Mouse (Mus musculus): ENCODE data around the gene Dtx2. TPM values are rescaled to one million over a fixed set of nuclear protein-coding genes. Genes with fewer than 3 reads are reported as not detected.
A peak's percentile ranks its signal among the peaks of the same experiment; 100 is the strongest.

Gene Dtx2
- polyA plus RNA-seq, 1 experiment from 2014 or later: 35.4 TPM

DNA sequence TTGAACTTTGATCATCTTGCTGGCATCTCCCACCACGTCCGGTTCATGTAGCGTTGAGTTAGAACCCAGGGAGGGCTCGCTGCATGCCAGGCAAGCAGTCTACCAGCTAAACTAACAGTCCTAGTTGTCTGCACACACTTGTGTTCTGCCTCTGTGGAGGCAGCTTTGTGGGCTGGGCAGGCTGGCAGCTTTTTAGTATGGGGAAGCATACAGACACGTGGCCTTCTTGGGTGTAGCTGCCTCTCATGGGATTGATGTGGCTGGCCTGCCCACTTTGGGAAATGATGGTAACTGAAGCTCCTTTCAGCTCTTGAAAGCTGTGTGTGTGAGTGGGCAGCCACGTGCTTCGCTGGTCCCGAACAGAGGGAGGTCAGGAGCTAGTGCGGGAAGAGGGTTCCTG lies 32.3 kb downstream of the Dtx2 start:
- DNase-seq (ENCODE audit: low spot score) (no peak), ATAC-seq (replicated peaks; ENCODE audit: low FRiP score) (no peak)
- Histone ChIP-seq H3K9ac (ENCODE audit: low read length) (no peak overlapping the region), H3K4me3 (ENCODE audit: low read depth, low read length) (no peak overlapping the region), H3K4me1 (replicated peaks; ENCODE audit: control insufficient read depth, insufficient read depth, low read length) (no peaks in the 10 kb centered on the region), H3K4me2 (ENCODE audit: low read depth, low read length, severe bottlenecking) (no peak overlapping the region), H3K36me3 (ENCODE audit: control insufficient read depth, insufficient read depth, low read length) (no peaks in the 10 kb centered on the region; the same call in 1 of the 2 replicates), H3K9me3 (ENCODE audit: control insufficient read depth, low read length) (no peaks in the 10 kb centered on the region), H3K27ac (ENCODE audit: low read depth, low read length) (no peak overlapping the region), H3K27me3 (ENCODE audit: control insufficient read depth, insufficient read depth, low read length) (no peaks in the 10 kb centered on the region)
- WGBS: 83% methylated on average over 9 of the region's 9 CpGs

DNA sequence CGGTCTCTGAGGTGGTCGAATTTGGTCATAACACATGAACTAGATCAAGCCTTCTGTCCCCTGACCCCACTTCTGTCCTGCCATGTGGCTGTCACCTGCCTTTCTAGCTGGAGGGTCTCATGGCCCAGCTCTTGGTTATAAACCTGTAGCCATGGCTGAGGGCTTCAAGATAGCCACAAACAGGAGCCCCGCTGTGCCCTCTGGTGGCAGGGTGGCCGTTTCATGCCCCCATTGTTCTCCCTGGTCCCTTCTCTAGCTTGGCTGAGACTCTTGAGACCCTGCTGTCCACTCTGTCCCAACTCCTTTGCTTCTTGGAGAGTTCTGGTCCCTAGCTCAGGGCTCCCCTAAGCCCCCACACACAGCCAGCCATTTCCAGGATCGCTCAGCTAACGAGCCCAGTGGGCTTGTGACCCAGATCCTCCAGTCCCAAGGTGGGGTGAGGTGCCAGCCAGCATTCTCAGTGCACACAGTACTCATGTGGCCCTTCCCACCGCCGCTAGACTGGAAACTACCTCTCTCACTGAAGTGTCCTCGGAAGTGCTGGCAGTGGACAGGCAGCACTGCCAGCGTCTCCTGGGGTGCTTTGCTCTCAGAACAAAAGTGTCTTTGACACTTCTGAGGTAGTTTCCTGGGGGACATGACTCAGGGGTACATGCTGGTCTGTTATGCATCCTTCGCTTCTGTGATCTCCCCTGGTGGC lies 33.2 kb downstream of the Dtx2 start:
- no peaks in the 10 kb centered on the region for H3K27me3 ChIP-seq (ENCODE audit: control insufficient read depth, insufficient read depth, low read length)
- H3K4me2 ChIP-seq (ENCODE audit: low read depth, low read length, severe bottlenecking): no peak overlapping the region
- H3K36me3 ChIP-seq (ENCODE audit: control insufficient read depth, insufficient read depth, low read length): no peaks in the 10 kb centered on the region; the same call in 1 of the 2 replicates
- no peak overlapping the region for H3K4me3 ChIP-seq (ENCODE audit: low read depth, low read length)
- H3K4me1 ChIP-seq (replicated peaks; ENCODE audit: control insufficient read depth, insufficient read depth, low read length): no peaks in the 10 kb centered on the region
- 86% methylated on average over 11 of the region's 11 CpGs for WGBS
- ATAC-seq (replicated peaks; ENCODE audit: low FRiP score) (no peak), DNase-seq (ENCODE audit: low spot score) (no peak)
- no peaks in the 10 kb centered on the region for H3K9me3 ChIP-seq (ENCODE audit: control insufficient read depth, low read length)
- no peak overlapping the region for H3K27ac ChIP-seq (ENCODE audit: low read depth, low read length)
- H3K9ac ChIP-seq (ENCODE audit: low read length): no peak overlapping the region

DNA sequence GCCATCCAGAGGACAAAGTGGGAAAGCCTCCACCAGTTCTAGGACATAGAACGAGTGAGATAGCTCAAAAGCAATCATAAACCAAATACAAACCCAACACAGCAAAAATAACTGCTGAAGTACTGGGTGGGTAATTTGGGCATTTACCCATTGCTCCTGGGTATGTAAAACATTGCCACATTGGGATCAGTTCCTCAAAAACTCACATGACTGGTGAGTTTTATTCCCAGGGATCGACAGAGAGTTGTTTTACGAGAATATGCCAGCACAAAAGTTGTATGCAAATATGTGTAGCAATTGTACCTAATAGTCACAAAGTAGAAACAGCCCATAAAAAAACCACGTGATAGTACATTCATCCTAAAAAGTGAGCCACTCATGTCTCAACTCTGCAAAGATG lies 40.3 kb downstream of the Dtx2 start:
- Histone ChIP-seq H3K4me3 (ENCODE audit: low read depth, low read length) (no peak overlapping the region), H3K27ac (ENCODE audit: low read depth, low read length) (no peak overlapping the region), H3K36me3 (ENCODE audit: control insufficient read depth, insufficient read depth, low read length) (no peaks in the 10 kb centered on the region; the same call in 1 of the 2 replicates), H3K27me3 (ENCODE audit: control insufficient read depth, insufficient read depth, low read length) (no peaks in the 10 kb centered on the region), H3K9me3 (ENCODE audit: control insufficient read depth, low read length) (no peaks in the 10 kb centered on the region), H3K4me1 (replicated peaks; ENCODE audit: control insufficient read depth, insufficient read depth, low read length) (no peaks in the 10 kb centered on the region), H3K9ac (ENCODE audit: low read length) (no peak overlapping the region), H3K4me2 (ENCODE audit: low read depth, low read length, severe bottlenecking) (no peak overlapping the region)
- DNase-seq (ENCODE audit: low spot score): no peak
- ATAC-seq (replicated peaks; ENCODE audit: low FRiP score): no peak
- WGBS: 87% methylated on average over 4 of the region's 4 CpGs

DNA sequence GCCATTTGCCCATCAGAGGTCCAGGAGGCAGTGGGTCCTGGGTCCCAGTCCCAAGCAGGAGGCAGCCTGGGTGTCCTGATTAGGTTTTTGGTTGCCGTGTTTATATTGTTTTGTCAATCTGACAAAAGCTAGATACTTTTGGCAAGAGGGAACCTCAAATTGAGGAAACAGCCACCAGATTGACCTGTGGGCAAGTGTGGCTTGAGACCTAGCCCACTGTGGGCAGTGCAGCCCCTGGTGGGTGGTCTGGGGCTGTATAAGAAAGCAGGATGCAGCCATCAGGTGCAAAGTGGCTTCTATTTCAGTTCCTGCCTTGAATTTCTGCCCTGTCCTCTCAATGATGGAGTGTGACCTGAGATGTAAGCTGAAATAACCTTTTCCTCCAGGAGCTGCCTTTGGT lies 40.7 kb downstream of the Dtx2 start:
- Histone ChIP-seq H3K9ac (ENCODE audit: low read length) (no peak overlapping the region), H3K4me2 (ENCODE audit: low read depth, low read length, severe bottlenecking) (no peak overlapping the region), H3K4me3 (ENCODE audit: low read depth, low read length) (no peak overlapping the region), H3K27ac (ENCODE audit: low read depth, low read length) (no peak overlapping the region), H3K36me3 (ENCODE audit: control insufficient read depth, insufficient read depth, low read length) (no peaks in the 10 kb centered on the region; the same call in 1 of the 2 replicates), H3K4me1 (replicated peaks; ENCODE audit: control insufficient read depth, insufficient read depth, low read length) (no peaks in the 10 kb centered on the region), H3K9me3 (ENCODE audit: control insufficient read depth, low read length) (no peaks in the 10 kb centered on the region), H3K27me3 (ENCODE audit: control insufficient read depth, insufficient read depth, low read length) (no peaks in the 10 kb centered on the region)
- WGBS: 89% methylated on average over 1 of the region's 1 CpGs
- ATAC-seq (replicated peaks; ENCODE audit: low FRiP score): no peak
- no peak for DNase-seq (ENCODE audit: low spot score)

DNA sequence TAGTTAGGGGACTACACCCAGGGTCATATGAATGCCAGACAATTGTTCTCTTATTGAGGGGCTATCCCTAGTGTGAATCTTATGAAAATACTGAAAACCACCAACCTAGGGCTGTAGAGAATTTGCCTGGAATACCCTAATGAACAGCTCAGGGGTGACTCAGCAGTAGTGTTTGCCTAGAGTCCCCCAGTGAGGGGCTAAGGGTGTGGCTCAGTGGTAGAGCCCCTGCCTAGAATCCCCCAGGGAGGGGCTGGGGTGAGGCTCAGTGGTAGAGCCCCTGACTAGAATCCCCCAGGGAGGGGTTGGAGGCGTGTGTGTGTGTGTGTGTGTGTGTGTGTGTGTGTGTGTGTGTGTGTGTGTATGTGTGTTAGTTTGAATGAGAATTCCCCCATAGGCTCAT lies 42.1 kb downstream of the Dtx2 start:
- Histone ChIP-seq H3K4me2 (ENCODE audit: low read depth, low read length, severe bottlenecking) (no peak overlapping the region), H3K27ac (ENCODE audit: low read depth, low read length) (no peak overlapping the region), H3K9me3 (ENCODE audit: control insufficient read depth, low read length) (no peaks in the 10 kb centered on the region), H3K4me1 (replicated peaks; ENCODE audit: control insufficient read depth, insufficient read depth, low read length) (no peaks in the 10 kb centered on the region), H3K27me3 (ENCODE audit: control insufficient read depth, insufficient read depth, low read length) (no peaks in the 10 kb centered on the region), H3K4me3 (ENCODE audit: low read depth, low read length) (no peak overlapping the region), H3K36me3 (ENCODE audit: control insufficient read depth, insufficient read depth, low read length) (no peaks in the 10 kb centered on the region; the same call in 1 of the 2 replicates), H3K9ac (ENCODE audit: low read length) (no peak overlapping the region)
- DNase-seq (ENCODE audit: low spot score): no peak
- WGBS: 73% methylated on average over 1 of the region's 1 CpGs
- no peak for ATAC-seq (replicated peaks; ENCODE audit: low FRiP score)

DNA sequence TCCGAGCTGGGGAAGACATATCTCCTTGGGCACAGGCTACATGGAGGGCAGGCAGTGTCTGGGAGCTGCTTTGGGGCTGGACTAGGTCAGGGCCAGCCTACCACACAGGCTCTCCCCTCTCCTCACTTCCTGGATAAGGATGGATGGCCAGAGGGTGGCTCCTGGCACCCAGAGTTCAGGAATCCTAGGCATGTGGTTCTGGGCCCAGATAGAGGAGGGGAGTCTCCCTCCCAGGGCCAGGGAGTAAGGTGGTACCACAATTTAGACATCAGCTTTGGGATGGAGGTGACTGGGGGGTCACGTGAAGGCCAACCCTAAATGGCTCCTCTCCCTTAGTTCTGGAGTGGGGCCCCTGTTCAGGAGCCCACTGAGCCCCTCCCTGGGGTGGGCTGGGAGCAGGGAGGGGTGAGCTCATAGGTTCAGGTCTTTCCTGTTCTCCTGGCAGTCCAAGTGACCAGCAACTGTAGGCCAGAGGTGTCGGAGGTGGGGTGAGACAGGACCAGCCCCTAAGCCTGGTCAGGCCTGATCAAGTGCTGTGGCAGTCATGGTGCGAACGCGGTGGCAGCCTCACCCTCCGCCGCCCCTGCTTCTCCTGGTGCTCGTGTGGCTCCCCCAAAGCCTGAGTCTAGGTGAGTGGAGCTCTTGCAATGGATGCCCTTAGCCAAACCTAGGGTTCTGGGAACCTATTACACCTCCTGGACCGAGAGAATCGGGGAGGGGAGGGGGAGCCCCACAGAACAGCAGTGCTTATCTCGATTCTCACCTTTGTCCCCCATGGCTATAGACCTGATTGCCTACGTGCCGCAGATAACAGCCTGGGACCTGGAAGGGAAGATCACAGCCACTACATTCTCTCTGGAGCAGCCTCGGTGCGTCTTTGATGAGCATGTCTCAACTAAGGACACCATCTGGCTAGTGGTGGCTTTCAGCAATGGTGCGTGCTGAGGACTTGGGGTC lies 43.9 kb downstream of the Dtx2 start, which contains the start of gene Upk3b:
Gene Upk3b, plus strand, starts transcription at position 239 of the 957 bp plus-strand sequence.
- H3K9ac ChIP-seq (ENCODE audit: low read length): no peak within 1 kb of the TSS
- H3K36me3 ChIP-seq (ENCODE audit: control insufficient read depth, insufficient read depth, low read length): no peaks in the 10 kb centered on the region
- no peaks in the 10 kb centered on the region for H3K9me3 ChIP-seq (ENCODE audit: control insufficient read depth, low read length)
- H3K27ac ChIP-seq (ENCODE audit: low read depth, low read length): no peak within 1 kb of the TSS
- ATAC-seq (replicated peaks; ENCODE audit: low FRiP score): no peak
- no peaks in the 10 kb centered on the region for H3K4me1 ChIP-seq (replicated peaks; ENCODE audit: control insufficient read depth, insufficient read depth, low read length)
- no peaks in the 10 kb centered on the region for H3K27me3 ChIP-seq (ENCODE audit: control insufficient read depth, insufficient read depth, low read length)
- H3K4me2 ChIP-seq (ENCODE audit: low read depth, low read length, severe bottlenecking): no peak within 1 kb of the TSS
- H3K4me3 ChIP-seq (ENCODE audit: low read depth, low read length): no peak within 1 kb of the TSS
- WGBS: 89% methylated on average over 17 of the region's 17 CpGs
- no peak for DNase-seq (ENCODE audit: low spot score)

DNA sequence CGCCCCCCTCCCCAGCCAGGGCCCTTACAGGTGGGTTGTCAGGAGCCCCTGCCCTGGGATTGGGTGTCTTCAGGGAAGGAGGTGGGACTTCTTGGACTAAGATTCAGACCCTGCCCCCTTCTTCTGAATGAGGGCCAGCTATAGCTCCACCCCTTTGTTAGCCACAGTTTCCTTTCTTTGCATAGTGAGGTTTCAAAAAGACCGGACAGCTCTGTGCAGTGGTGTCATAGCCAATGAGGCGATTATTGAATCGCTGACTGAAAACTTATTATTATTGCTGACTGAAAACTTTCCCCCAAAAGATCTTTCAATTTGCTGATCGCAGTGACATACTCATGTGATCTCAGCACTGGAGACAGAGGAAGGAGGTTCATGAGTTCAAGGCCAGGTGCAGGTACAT lies 45.6 kb downstream of the Dtx2 start:
- Histone ChIP-seq H3K36me3 (ENCODE audit: control insufficient read depth, insufficient read depth, low read length) (no peaks in the 10 kb centered on the region), H3K9ac (ENCODE audit: low read length) (no peak overlapping the region; the same call in 1 of the 2 replicates), H3K27me3 (ENCODE audit: control insufficient read depth, insufficient read depth, low read length) (no peaks in the 10 kb centered on the region), H3K4me2 (ENCODE audit: low read depth, low read length, severe bottlenecking) (peak overlapping the region; percentile 27; the same call in 1 of the 2 replicates), H3K4me1 (replicated peaks; ENCODE audit: control insufficient read depth, insufficient read depth, low read length) (no peaks in the 10 kb centered on the region), H3K4me3 (ENCODE audit: low read depth, low read length) (no peak overlapping the region), H3K9me3 (ENCODE audit: control insufficient read depth, low read length) (no peaks in the 10 kb centered on the region), H3K27ac (ENCODE audit: low read depth, low read length) (no peak overlapping the region)
- ATAC-seq (replicated peaks; ENCODE audit: low FRiP score) (no peak; the same call in 1 of the 2 replicates), DNase-seq (ENCODE audit: low spot score) (no peak)
- 50% methylated on average over 5 of the region's 5 CpGs for WGBS

DNA sequence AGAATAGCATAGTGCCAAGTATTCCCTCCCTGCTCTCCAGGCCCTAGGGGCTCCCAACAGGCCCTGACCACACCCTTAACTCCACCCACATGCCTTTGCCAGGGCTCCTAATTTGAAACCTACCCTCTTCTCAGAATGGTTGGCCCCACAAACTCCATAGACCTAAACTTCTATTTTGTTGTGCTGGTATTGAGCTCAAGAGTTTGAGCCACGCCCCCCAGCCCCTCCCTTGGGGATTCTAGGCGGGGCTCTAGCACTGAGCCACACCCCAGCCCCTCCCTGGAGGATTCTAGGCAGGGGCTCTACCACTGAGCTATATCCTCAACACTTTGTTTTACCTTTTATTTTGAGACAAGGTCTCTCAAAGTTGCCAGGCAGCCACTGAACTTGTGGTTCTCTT lies 46.7 kb downstream of the Dtx2 start:
- H3K9me3 ChIP-seq (ENCODE audit: control insufficient read depth, low read length): no peaks in the 10 kb centered on the region
- no peaks in the 10 kb centered on the region for H3K4me1 ChIP-seq (replicated peaks; ENCODE audit: control insufficient read depth, insufficient read depth, low read length)
- no peak overlapping the region for H3K9ac ChIP-seq (ENCODE audit: low read length)
- H3K36me3 ChIP-seq (ENCODE audit: control insufficient read depth, insufficient read depth, low read length): no peaks in the 10 kb centered on the region
- no peak for DNase-seq (ENCODE audit: low spot score)
- no peak overlapping the region for H3K27ac ChIP-seq (ENCODE audit: low read depth, low read length)
- H3K4me3 ChIP-seq (ENCODE audit: low read depth, low read length): no peak overlapping the region
- ATAC-seq (replicated peaks; ENCODE audit: low FRiP score): no peak
- no peaks in the 10 kb centered on the region for H3K27me3 ChIP-seq (ENCODE audit: control insufficient read depth, insufficient read depth, low read length)
- WGBS: 34% methylated on average over 2 of the region's 2 CpGs
- H3K4me2 ChIP-seq (ENCODE audit: low read depth, low read length, severe bottlenecking): no peak overlapping the region

All from forebrain, embryonic 11.5 days (tissue).